Mouse (Mus musculus) embryo, embryonic 10.5 days (tissue): ENCODE measurements around the gene Fam162a.
A peak's percentile ranks its signal among the peaks of the same experiment; 100 is the strongest.
"Not testable (repeated sequence)": the region's sequence is repeated elsewhere in the genome, so short reads cannot be mapped to it uniquely, and the experiment has no call there.

Source experiments
- DNase-seq: peaks from one replicate; pipeline ENCODE4 v3.0.0-alpha.2; 2015; ENCODE audit warnings: low spot score

The Fam162a gene

DNA sequence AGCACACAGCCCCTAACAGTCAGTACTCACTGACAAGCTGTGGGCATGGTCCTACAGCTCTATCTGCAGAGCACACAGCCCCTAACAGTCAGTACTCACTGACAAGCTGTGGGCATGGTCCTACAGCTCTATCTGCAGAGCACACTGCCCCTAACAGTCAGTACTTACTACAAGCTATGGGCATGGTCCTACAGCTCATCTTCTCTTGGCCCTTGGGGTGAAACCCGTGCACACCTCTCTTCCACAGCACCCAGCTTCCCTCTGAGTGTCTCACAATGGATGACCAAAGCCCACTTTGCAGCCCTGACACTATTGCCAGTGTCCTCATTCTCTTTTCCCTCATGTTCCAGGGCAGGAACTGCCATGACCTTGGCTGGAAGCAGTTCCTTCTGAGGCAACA is 8.9 kb downstream of the Fam162a start:
- not testable (repeated sequence) for DNase-seq

DNA sequence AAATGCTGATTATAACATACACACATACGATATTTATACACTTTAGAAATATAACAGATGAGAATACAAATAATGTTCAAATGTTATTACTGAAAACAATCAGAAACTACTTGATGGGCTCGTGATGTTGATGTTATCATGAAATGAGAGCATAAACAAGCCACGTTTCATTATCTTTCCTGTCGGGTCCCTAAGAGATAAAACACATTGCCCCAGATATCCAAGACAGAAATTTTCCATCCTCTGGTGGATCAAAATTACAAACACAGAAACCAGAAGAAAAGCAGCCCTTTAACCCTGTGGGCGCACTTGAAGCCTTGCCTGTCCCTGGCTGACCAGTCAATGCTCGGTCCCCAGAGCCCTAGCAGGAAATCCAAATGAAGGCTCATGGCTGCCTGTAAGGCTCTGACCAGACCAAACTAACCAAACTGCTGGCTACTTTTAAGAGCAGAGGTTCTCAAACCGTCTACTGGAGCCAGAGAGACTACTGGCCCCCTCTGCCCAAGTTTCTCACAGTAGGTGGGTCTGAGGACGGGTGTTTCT is 13.4 kb downstream of the Fam162a start:
- DNase-seq: no peak

DNA sequence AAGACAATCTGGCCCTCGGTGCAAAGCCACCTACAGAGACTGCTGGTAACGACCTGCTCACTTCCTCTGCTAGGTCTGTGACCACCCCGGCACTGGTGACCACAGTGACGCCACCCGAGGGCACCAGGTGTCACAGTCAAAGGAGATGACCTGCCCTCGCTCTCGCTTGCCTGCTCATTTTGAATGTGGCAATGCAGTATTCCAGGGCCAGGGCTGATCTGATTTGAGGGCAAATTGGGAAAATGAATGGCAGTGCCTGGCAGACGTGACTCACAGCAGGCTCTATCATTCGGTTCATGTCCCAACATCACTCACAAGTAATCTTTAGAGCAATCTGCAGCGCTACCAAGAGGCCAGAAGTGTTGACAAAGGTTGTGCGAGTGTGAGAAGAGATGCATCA is 15.0 kb downstream of the Fam162a start:
- no peak for DNase-seq

DNA sequence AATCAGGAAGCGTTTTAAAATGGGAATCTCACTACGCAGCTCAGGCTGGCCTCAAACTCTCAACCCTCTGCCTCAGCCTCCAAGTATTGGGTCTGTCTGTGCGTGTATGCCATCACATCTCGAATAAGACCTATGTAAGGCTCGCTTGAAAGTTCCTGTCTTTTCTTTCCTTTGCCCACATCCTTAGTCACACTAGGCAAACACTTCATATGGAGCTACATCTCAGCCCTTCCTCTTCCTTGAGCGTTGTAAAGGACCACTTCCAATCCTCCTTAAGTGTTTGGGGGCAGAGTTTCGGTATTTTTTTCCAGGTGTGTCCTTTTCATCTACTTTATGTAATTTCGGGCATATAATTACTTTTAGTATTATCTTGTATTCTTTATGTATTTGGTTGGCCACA is 16.5 kb downstream of the Fam162a start:
- DNase-seq: no peak

DNA sequence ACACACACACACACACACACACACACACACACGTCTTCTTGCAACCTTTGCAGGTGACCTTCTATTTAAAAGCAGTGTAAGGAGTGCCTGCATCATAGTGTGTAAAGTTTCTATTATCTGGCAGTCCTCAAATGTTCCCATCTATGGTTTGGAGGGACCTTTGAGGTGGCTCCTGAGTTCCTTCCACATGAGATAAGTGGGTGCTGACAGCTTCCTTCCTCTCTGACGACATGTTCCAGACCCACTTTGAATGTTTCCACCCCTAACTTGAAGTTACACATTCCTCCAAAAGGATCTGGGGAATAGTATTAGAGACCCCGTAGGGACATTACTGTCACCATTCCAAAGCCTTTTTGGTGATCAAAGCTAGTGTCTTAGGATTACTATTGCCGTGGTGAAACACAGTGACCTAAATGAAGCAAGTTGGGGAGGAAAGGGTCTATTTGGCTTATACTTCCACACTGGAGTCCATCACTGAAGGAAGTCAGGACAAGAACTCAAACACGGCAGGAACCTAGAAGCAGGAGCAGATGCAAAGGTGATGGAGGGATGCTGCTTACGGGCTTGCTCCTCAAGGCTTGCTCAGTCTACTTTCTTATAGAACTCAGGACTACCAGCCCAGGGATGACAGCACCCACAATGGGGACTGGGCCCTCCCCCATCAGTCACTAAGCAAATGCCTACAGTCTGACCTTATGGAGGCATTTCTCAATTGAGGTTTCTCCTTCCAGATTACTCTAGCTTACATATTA is 17.7 kb downstream of the Fam162a start:
- DNase-seq: no peak

DNA sequence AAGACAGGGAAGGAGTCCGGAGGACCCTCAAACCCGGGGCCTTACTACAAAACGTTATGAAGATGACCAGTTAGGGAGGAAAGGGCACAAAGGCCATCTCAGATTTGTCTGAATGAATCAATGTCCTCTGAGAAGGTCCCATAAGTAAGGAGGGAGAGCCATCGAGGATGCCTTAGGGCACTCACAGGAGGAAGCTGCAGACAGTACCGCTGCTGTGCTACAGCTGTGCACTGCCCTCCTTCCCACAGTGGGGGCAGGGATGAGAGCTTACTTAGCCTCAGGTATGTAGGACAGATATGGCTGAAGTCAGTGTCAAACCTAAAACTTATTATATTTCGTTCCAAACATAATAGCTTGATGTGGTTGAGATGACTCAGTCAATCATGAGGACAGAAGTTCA is 19.9 kb downstream of the Fam162a start:
- no peak for DNase-seq

DNA sequence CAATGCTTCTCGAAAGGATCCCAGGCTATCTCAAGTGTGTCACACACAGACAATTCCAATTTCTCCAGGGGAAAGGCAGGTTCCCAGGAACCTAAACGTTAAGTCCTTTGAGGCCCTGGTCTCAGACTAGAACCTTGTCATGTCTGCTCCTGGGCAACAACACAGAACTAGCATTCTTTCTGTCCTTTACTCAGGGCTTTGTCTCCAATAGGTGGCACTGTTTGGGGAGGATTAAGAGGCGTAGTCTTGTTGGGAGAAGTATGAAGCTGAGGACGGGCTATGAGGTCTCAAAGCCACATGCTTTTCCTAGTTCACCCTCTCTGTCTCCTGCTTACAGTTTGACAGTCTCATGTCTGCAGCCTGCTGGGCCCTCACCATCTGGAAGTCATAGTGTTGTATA is 23.9 kb downstream of the Fam162a start:
- DNase-seq: no peak

DNA sequence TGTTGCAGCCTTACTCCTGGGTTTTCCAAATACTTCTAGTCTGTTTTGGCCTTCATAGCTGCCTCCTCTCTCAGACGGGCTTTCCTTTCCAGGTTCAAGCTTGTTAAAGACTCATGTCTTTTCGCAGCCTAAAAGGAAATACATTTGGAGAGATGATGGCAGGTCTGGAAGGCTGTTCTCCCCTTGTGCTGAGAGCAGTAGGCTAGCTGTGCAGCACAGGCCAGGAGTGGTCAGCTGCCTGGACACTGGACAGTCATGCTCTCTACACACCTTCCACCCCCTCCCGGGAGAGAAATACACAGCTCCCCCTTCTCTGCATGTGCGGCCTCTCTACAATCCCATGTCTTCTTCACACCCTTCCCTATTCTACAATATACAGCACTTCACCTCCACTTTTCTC is 27.4 kb downstream of the Fam162a start:
- no peak for DNase-seq

DNA sequence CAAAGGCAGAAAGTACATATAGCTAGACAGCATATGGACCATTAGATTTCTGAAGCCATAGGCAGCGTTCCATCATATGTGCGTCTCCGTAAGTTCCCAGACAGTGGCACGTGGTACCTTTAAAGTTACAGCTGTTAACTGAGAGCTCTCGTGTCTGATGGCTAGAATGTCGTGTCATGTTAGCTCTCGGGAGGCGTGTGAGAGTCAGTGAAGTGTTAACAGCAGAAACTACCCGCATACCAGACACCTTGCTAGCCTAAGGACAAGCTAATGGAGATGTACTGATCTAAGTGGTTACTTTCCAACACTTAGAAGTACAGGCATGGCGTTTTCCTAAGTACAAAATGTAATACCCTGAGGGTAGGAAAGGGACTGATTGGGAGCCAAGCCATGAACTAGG is 28.3 kb downstream of the Fam162a start:
- DNase-seq: no peak

DNA sequence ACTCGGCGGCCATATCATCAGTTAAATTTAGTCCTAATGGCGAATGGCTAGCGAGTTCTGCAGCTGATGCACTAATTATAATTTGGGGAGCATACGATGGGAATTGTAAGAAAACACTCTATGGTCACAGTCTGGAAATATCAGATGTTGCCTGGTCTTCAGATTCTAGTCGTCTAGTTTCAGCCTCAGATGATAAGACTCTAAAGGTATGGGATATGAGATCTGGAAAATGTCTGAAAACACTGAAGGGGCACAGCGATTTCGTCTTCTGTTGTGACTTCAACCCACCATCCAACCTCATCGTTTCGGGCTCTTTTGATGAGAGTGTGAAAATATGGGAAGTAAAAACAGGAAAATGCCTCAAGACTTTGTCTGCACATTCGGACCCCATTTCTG is 29.8 kb downstream of the Fam162a start:
- no peak for DNase-seq

DNA sequence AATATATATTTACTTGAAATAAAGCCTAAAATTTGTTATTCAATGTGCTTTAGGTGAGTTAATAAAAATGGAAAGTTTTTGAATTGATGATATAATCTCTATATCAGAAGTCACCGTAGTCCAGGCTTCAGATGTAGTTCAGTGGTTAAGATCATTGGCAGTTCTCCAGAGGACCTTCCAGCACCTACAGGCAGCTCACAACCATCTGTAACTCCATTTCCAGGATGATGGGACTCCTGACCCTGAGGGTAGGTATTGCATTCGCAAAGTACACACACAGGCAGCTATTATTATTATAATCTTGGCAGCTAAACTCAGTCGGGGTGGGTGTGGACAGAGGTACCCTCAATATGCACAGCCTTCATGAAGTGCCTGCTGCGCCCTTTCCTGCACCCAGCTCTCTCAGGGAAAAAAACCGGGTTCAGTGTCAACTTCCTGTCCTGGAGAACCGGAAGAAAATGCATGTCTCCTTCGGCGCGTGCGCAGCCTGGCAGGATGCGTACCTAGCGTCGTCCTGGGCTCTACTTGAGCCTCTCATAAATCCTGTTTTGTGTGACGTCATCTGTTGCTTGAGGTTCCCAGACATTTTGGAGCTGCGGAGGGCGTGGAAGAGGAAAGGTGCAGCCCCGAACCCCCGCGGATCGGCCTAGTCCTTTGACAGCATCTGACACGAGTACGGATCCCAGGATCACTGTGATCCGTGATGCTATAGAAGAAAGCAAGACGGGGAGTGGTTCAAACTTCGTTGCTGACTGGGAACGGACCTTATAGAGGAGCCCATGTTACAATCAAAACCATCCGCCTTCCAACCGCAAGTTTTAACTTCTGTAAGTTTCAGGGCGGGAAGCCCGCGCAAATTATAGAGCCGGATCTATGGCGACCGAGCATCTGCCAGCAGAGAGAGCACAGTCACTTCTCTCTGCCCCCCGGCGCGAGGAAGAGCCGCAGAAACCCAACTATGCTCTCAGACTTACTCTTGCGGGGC is 30.5 kb downstream of the Fam162a start, which contains the start of gene Wdr5b:
Gene Wdr5b (plus strand): TSS at position 551 of the 985 bp plus-strand sequence.
- DNase-seq: peak; percentile 98

DNA sequence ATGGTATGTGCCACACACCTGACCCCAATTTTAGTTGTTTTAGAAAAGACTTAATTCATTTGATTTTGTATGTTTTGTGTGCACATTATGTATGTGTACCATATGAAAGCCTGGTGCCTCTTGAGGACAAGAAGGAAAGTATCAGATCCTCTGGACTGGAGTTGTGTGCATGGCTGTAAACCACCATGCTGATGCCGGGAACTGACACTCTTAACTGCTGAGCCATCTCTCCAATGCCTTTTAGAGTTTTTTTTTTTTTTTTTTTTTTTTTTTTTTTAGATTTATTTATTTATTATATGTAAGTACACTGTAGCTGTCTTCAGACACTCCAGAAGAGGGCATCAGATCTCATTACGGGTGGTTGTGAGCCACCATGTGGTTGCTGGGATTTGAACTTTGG is 43.3 kb downstream of the Fam162a start:
- DNase-seq: not testable (repeated sequence)

DNA sequence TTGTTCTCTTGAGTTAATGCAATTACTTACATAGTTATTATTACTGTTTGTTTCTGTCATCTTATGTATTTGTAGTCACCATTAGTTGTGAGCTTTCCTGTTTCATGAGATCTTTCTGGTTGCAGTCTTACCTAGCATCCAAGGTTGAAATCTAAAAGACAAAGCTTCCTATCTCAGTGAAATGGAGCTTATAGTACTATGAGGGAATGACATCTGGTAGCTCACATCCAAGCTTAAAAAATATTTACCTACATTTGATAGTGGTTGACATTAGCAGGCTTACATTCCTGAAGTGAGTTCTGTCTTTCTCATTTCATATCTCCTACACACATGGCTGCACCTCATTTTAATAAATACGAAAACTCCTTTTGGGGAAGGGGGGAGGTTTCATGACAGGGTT is 55.1 kb downstream of the Fam162a start:
- no peak for DNase-seq

DNA sequence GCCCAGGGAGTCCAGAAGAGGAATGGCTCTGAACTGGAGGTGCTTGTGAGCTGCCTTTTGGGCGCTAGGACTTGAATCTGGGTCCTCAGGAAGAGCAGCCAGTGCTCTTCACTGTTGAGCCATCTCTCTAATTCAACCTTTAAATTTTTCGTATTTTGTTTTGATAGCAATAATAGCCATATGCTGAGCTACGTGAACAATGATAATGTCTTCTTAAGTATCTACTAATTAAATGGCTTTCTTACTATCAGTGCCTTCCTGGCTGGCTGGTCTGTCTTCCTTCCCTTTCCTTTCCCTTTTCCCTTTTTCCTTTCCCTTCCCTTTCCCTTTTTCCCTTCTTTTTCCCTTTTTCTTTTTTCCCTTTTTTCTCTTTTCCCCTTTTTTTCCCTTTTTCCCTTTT is 63.0 kb downstream of the Fam162a start:
- DNase-seq: no peak

DNA sequence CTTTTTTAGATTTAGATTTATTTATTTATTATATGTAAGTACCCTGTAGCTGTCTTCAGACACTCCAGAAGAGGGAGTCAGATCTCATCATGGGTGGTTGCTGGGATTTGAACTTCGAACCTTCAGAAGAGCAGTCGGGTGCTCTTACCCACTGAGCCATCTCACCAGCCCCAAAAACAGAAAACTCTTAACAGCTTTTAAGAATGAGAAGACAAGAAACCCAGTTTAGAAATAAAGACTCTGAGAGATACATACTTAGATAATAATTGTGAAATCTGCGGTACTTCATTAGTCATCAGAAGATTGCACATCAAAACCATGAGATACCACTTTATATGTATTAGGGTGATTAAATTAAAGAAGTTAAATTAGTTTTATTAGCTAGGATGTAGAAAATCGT is 72.5 kb downstream of the Fam162a start:
- not testable (repeated sequence) for DNase-seq
